ENCODE assay signal across 7 mouse cellular contexts in genomic region chr4:129500017-129500416, GRCm38 (mm10). TPM values are rescaled to one million over a fixed set of nuclear protein-coding genes. Genes with fewer than 3 reads are reported as not detected.
DNase-seq lines count a peak whose midpoint lies in the region; ATAC-seq and TF ChIP-seq lines count a peak whose summit lies in the region.

No protein-coding gene starts in this region.

- H3K36me3 ChIP-seq in lung, embryonic 16.5 days (ENCODE audit: control insufficient read depth, insufficient read depth, low read length), result no peaks in the 10 kb centered on the region
- H3K36me3 ChIP-seq in forebrain, embryonic 14.5 days (ENCODE audit: control insufficient read depth, insufficient read depth, low read length), result no peaks in the 10 kb centered on the region
- no peaks in the 10 kb centered on the region for H3K36me3 ChIP-seq in limb, embryonic 12.5 days
- no peaks in the 10 kb centered on the region for H3K36me3 ChIP-seq in small intestine, adult 2 months (ENCODE audit: control insufficient read depth, insufficient read depth, low read length)
- H3K36me3 ChIP-seq in thymus, adult 2 months (ENCODE audit: control insufficient read depth, insufficient read depth, low read length), result no peaks in the 10 kb centered on the region

- H3K4me1 ChIP-seq in lung, embryonic 16.5 days (replicated peaks; ENCODE audit: control insufficient read depth, insufficient read depth, low read length), result peaks cover 35% of the 10 kb centered on the region
- H3K4me1 ChIP-seq in forebrain, embryonic 14.5 days (ENCODE audit: control insufficient read depth, insufficient read depth, low read length), result peaks cover 13% of the 10 kb centered on the region
- peaks cover 10% of the 10 kb centered on the region for H3K4me1 ChIP-seq in limb, embryonic 12.5 days (replicated peaks)
- H3K4me1 ChIP-seq in small intestine, adult 2 months (ENCODE audit: control insufficient read depth, insufficient read depth, insufficient read length, low read length), result peaks cover 28% of the 10 kb centered on the region
- H3K4me1 ChIP-seq in thymus, adult 2 months (replicated peaks; ENCODE audit: control insufficient read depth, insufficient read depth, low read length), result peaks cover 32% of the 10 kb centered on the region

- H3K9ac ChIP-seq in lung, embryonic 16.5 days (ENCODE audit: low read length), result peak overlapping the region; percentile 80
- H3K9ac ChIP-seq in forebrain, embryonic 14.5 days (ENCODE audit: low read length), result no peak overlapping the region
- no peak overlapping the region; the same call in 1 of the 2 replicates for H3K9ac ChIP-seq in limb, embryonic 12.5 days (replicated peaks)

- H3K9me3 ChIP-seq in lung, embryonic 16.5 days (ENCODE audit: control insufficient read depth, low read length), result no peaks in the 10 kb centered on the region
- no peaks in the 10 kb centered on the region for H3K9me3 ChIP-seq in forebrain, embryonic 14.5 days (replicated peaks; ENCODE audit: control insufficient read depth, low read length)
- no peaks in the 10 kb centered on the region for H3K9me3 ChIP-seq in limb, embryonic 12.5 days

- TF ChIP-seq CTCF in small intestine, adult 2 months (IDR thresholded peaks at IDR 0.05; ENCODE audit: extremely low read depth, insufficient read length, insufficient replicate concordance, low read depth, low read length), result no peak
- no peak for TF ChIP-seq CTCF in thymus, adult 2 months (IDR thresholded peaks at IDR 0.05; ENCODE audit: borderline replicate concordance, control insufficient read depth, extremely low read depth, insufficient read depth, low read length, poor library complexity)

- no peak for ATAC-seq in lung, embryonic 16.5 days (ENCODE audit: low read depth)
- 0 out of 2 replicates have a peak, but pooled peaks have one; percentile 4 for ATAC-seq in forebrain, embryonic 14.5 days
- no peak for ATAC-seq in limb, embryonic 12.5 days (ENCODE audit: insufficient number of reproducible peaks, insufficient read depth, low FRiP score, low TSS enrichment, low read depth)

- 74% methylated on average over 8 of the region's 8 CpGs for WGBS in lung, embryonic 16.5 days
- WGBS in forebrain, embryonic 14.5 days, result 80% methylated on average over 8 of the region's 8 CpGs
- 82% methylated on average over 8 of the region's 8 CpGs for WGBS in limb, embryonic 12.5 days
- 84% methylated on average over 8 of the region's 8 CpGs for WGBS in small intestine, adult 2 months
- 89% methylated on average over 8 of the region's 8 CpGs for WGBS in thymus, adult 2 months

- H3K4me3 ChIP-seq in lung, embryonic 16.5 days (ENCODE audit: low read length), result peak overlapping the region; percentile 57
- H3K4me3 ChIP-seq in forebrain, embryonic 14.5 days (ENCODE audit: low read depth, low read length), result 0 out of 2 replicates have a peak overlapping the region, but pooled peaks have one; percentile 54
- H3K4me3 ChIP-seq in limb, embryonic 12.5 days (replicated peaks), result peak overlapping the region; percentile 54
- H3K4me3 ChIP-seq in small intestine, adult 2 months (ENCODE audit: low read depth, low read length), result peak overlapping the region; percentile 77
- H3K4me3 ChIP-seq in thymus, adult 2 months (ENCODE audit: control insufficient read depth, insufficient read depth, low read length), result no peak overlapping the region

- peak overlapping the region; percentile 91 for H3K27ac ChIP-seq in lung, embryonic 16.5 days (ENCODE audit: low read length)
- peak overlapping the region; percentile 41; the same call in 1 of the 2 replicates for H3K27ac ChIP-seq in forebrain, embryonic 14.5 days (ENCODE audit: low read depth, low read length)
- H3K27ac ChIP-seq in limb, embryonic 12.5 days, result peak overlapping the region; percentile 91
- H3K27ac ChIP-seq in small intestine, adult 2 months (ENCODE audit: insufficient read depth, low read depth, low read length), result peak overlapping the region; percentile 83; the same call in 1 of the 2 replicates
- no peak overlapping the region for H3K27ac ChIP-seq in thymus, adult 2 months (ENCODE audit: control insufficient read depth, insufficient read depth, low read length)

- H3K27me3 ChIP-seq in lung, embryonic 16.5 days (ENCODE audit: control insufficient read depth, insufficient read depth, low read depth, low read length), result no peaks in the 10 kb centered on the region
- no peaks in the 10 kb centered on the region for H3K27me3 ChIP-seq in forebrain, embryonic 14.5 days (replicated peaks; ENCODE audit: control insufficient read depth, insufficient read depth, low read length)
- no peaks in the 10 kb centered on the region for H3K27me3 ChIP-seq in limb, embryonic 12.5 days
- no peaks in the 10 kb centered on the region for H3K27me3 ChIP-seq in small intestine, adult 2 months (ENCODE audit: control insufficient read depth, insufficient read depth, low read length)
- no peaks in the 10 kb centered on the region for H3K27me3 ChIP-seq in thymus, adult 2 months (ENCODE audit: control insufficient read depth, insufficient read depth, low read length)

- no peak for TF ChIP-seq POLR2A in small intestine, adult 2 months (IDR thresholded peaks at IDR 0.05; ENCODE audit: low read depth, low read length)
- no peak for TF ChIP-seq POLR2A in thymus, adult 2 months (IDR thresholded peaks at IDR 0.05; ENCODE audit: control insufficient read depth, extremely low read depth, insufficient read depth, low read length, poor library complexity)

- peak overlapping the region; percentile 71 for H3K4me2 ChIP-seq in lung, embryonic 16.5 days (ENCODE audit: low read depth, low read length)
- peak overlapping the region; percentile 75 for H3K4me2 ChIP-seq in forebrain, embryonic 14.5 days (ENCODE audit: low read length)
- H3K4me2 ChIP-seq in limb, embryonic 12.5 days, result peak overlapping the region; percentile 64

- no peak for DNase-seq in lung, postnatal 14 days
- DNase-seq in forebrain, embryonic 14.5 days (ENCODE audit: low spot score), result no peak
- DNase-seq in thymus, adult 2 months, result no peak
- DNase-seq in left cerebral cortex, adult 9 months (ENCODE audit: low spot score in 2 of 2), result no peak

RNA-seq across cellular contexts. Expression of gene Fam229a, which starts 9.0 kb away (rescaled TPM):
- not detected in 2 replicates for polyA plus RNA-seq in lung, embryonic 16.5 days (2015; fragmentation: Nextera tagmentation; extraction: Ambion mirVana)
- not detected in 2 replicates for polyA plus RNA-seq in forebrain, embryonic 14.5 days (2014; fragmentation: Nextera tagmentation; extraction: Ambion mirVana)
- polyA plus RNA-seq in limb, embryonic 12.5 days (2016; fragmentation: Nextera tagmentation; extraction: Ambion mirVana), result not detected in 2 replicates
- not detected in 2 replicates for polyA plus RNA-seq in small intestine, adult 2 months (2012; rRNA removed)
- polyA plus RNA-seq in thymus, adult 2 months (2012; rRNA removed), result 0.92 and 1.1 TPM in 2 replicates

RNA-seq across cellular contexts. Expression of gene Tssk3, which starts 9.2 kb away (rescaled TPM):
- polyA plus RNA-seq in lung, embryonic 16.5 days (2015; fragmentation: Nextera tagmentation; extraction: Ambion mirVana), result not detected in 2 replicates
- polyA plus RNA-seq in forebrain, embryonic 14.5 days (2014; fragmentation: Nextera tagmentation; extraction: Ambion mirVana), result 0.28 TPM in 1 of 2 replicates, not detected in the other
- not detected in 2 replicates for polyA plus RNA-seq in limb, embryonic 12.5 days (2016; fragmentation: Nextera tagmentation; extraction: Ambion mirVana)
- polyA plus RNA-seq in small intestine, adult 2 months (2012; rRNA removed), result not detected in 2 replicates
- polyA plus RNA-seq in thymus, adult 2 months (2012; rRNA removed), result not detected in 2 replicates

RNA-seq across cellular contexts. Expression of gene Marcksl1, which starts 13.4 kb away (rescaled TPM):
- 506 and 544 TPM in 2 replicates for polyA plus RNA-seq in lung, embryonic 16.5 days (2015; fragmentation: Nextera tagmentation; extraction: Ambion mirVana)
- 1,632 and 1,731 TPM in 2 replicates for polyA plus RNA-seq in forebrain, embryonic 14.5 days (2014; fragmentation: Nextera tagmentation; extraction: Ambion mirVana)
- polyA plus RNA-seq in limb, embryonic 12.5 days (2016; fragmentation: Nextera tagmentation; extraction: Ambion mirVana), result 1,451 and 1,538 TPM in 2 replicates
- polyA plus RNA-seq in small intestine, adult 2 months (2012; rRNA removed), result 7.7 and 37.3 TPM in 2 replicates
- 152 and 190 TPM in 2 replicates for polyA plus RNA-seq in thymus, adult 2 months (2012; rRNA removed)

RNA-seq across cellular contexts. Expression of gene Bsdc1, which starts 38.6 kb away (rescaled TPM):
- 25.5 and 29.2 TPM in 2 replicates for polyA plus RNA-seq in lung, embryonic 16.5 days (2015; fragmentation: Nextera tagmentation; extraction: Ambion mirVana)
- polyA plus RNA-seq in forebrain, embryonic 14.5 days (2014; fragmentation: Nextera tagmentation; extraction: Ambion mirVana), result 35.4 and 38.1 TPM in 2 replicates
- 24.6 and 24.9 TPM in 2 replicates for polyA plus RNA-seq in limb, embryonic 12.5 days (2016; fragmentation: Nextera tagmentation; extraction: Ambion mirVana)
- 13.9 and 24.5 TPM in 2 replicates for polyA plus RNA-seq in small intestine, adult 2 months (2012; rRNA removed)
- 21.5 and 27.1 TPM in 2 replicates for polyA plus RNA-seq in thymus, adult 2 months (2012; rRNA removed)

RNA-seq across cellular contexts. Expression of gene Hdac1, which starts 42.5 kb away (rescaled TPM):
- polyA plus RNA-seq in lung, embryonic 16.5 days (2015; fragmentation: Nextera tagmentation; extraction: Ambion mirVana), result 243 and 247 TPM in 2 replicates
- polyA plus RNA-seq in forebrain, embryonic 14.5 days (2014; fragmentation: Nextera tagmentation; extraction: Ambion mirVana), result 132 and 154 TPM in 2 replicates
- 278 and 292 TPM in 2 replicates for polyA plus RNA-seq in limb, embryonic 12.5 days (2016; fragmentation: Nextera tagmentation; extraction: Ambion mirVana)
- 13.7 and 31.1 TPM in 2 replicates for polyA plus RNA-seq in small intestine, adult 2 months (2012; rRNA removed)
- polyA plus RNA-seq in thymus, adult 2 months (2012; rRNA removed), result 198 and 201 TPM in 2 replicates
